Mouse (Mus musculus) liver, embryonic 14.5 days (tissue): ENCODE results near the gene Rab3il1. TPM values are rescaled to one million over a fixed set of nuclear protein-coding genes. Genes with fewer than 3 reads are reported as not detected.

ENCODE experiments used
- ATAC-seq: fragments of 200-750 bp; cut with Nextera tagmentation; 2 replicates; pipeline ENCODE4 v1.8.0; 2017; ENCODE audit warnings: moderate number of reproducible peaks, mild to moderate bottlenecking, moderate library complexity; ENCODE audit not compliant: insufficient read depth
- DNase-seq, 3 experiments: peaks; one replicate each; pipeline ENCODE4 v3.0.0-alpha.2; 2012 to 2013; ENCODE audit warnings: low read depth in 3 of 3, low spot score in 3 of 3
- H3K27ac ChIP-seq: fragments of 300-500 bp; sonication (generic); 2 replicates; pipeline ENCODE4 v1.5.1; 2014; ENCODE audit warnings: moderate library complexity, mild to moderate bottlenecking, control low read depth, inconsistent platforms
- H3K27me3 ChIP-seq: fragments of 300-500 bp; sonication (generic); 2 replicates; pipeline ENCODE4 v1.6.1; 2014; ENCODE audit warnings: mild to moderate bottlenecking, low read length, moderate library complexity; ENCODE audit not compliant: control insufficient read depth, insufficient read depth
- H3K36me3 ChIP-seq: fragments of 300-500 bp; sonication (generic); replicated peaks from 2 replicates; pipeline ENCODE4 v1.6.1; 2014; ENCODE audit warnings: low read depth; ENCODE audit not compliant: control insufficient read depth, insufficient read depth
- H3K4me1 ChIP-seq, 2 experiments: fragments of 200-500 bp in 1 of 2; fragments of 300-500 bp in 1 of 2; sonication (generic) in 1 of 2; replicated peaks; 2 replicates each; pipeline ENCODE4 v1.6.1; 2012 to 2014; ENCODE audit warnings: antibody characterized with exemption in 1 of 2, inconsistent platforms in 1 of 2, low read length in 1 of 2; ENCODE audit not compliant: control insufficient read depth in 2 of 2, insufficient read depth in 2 of 2
- H3K4me2 ChIP-seq: fragments of 300-500 bp; sonication (generic); 2 replicates; pipeline ENCODE4 v1.6.1; 2014; ENCODE audit warnings: low read depth, mild to moderate bottlenecking, control low read depth, moderate library complexity
- H3K4me3 ChIP-seq, 2 experiments: fragments of 200-500 bp in 1 of 2; fragments of 300-500 bp in 1 of 2; sonication (generic) in 1 of 2; 2 replicates each; pipeline ENCODE4 v1.5.1; 2012 to 2014; ENCODE audit warnings: low read depth in 2 of 2, low read length in 2 of 2, mild to moderate bottlenecking in 2 of 2, control low read depth in 1 of 2, inconsistent platforms in 1 of 2, moderate library complexity in 1 of 2; ENCODE audit not compliant: insufficient read depth in 1 of 2
- H3K9ac ChIP-seq: fragments of 300-500 bp; sonication (generic); replicated peaks from 2 replicates; pipeline ENCODE4 v1.6.1; 2014; ENCODE audit warnings: mild to moderate bottlenecking, control low read depth, moderate library complexity
- H3K9me3 ChIP-seq: fragments of 300-500 bp; sonication (generic); 2 replicates; pipeline ENCODE4 v1.6.1; 2016; ENCODE audit warnings: low read length, mixed read lengths; ENCODE audit not compliant: control insufficient read depth
- CTCF ChIP-seq: IDR thresholded peaks from 2 replicates; pipeline ENCODE4 v1.5.1; 2016; ENCODE audit warnings: antibody characterized with exemption, low read depth, control low read depth
- EP300 ChIP-seq: IDR thresholded peaks from 2 replicates; pipeline ENCODE4 v1.6.1; 2016; ENCODE audit warnings: antibody characterized with exemption, low read depth
- WGBS: fragments of 180-500 bp; shearing (Covaris S2); extraction: QIAGEN DNeasy Blood & Tissue Kit; methylation state at CpG from one replicate; pipeline ENCODE4 v1.1.7; 2014; ENCODE audit not compliant: insufficient replicate concordance; 5-methylcytosine and 5-hydroxymethylcytosine counted together
- polyA plus RNA-seq, 2 experiments: library from polyadenylated mRNA; depleted of rRNA in 1 of 2; stranded (reverse) in 1 of 2; unstranded in 1 of 2; fragments of >200 nt; fragmentation: Nextera tagmentation in 1 of 2; extraction: Ambion mirVana in 1 of 2; gene quantifications; 2 replicates each; pipeline versions ENCODE4 v1.2.1 to v1.2.3; 2012 to 2014

The Rab3il1 gene
- polyA plus RNA-seq, 2 experiments, result 122 to 240 TPM

DNA sequence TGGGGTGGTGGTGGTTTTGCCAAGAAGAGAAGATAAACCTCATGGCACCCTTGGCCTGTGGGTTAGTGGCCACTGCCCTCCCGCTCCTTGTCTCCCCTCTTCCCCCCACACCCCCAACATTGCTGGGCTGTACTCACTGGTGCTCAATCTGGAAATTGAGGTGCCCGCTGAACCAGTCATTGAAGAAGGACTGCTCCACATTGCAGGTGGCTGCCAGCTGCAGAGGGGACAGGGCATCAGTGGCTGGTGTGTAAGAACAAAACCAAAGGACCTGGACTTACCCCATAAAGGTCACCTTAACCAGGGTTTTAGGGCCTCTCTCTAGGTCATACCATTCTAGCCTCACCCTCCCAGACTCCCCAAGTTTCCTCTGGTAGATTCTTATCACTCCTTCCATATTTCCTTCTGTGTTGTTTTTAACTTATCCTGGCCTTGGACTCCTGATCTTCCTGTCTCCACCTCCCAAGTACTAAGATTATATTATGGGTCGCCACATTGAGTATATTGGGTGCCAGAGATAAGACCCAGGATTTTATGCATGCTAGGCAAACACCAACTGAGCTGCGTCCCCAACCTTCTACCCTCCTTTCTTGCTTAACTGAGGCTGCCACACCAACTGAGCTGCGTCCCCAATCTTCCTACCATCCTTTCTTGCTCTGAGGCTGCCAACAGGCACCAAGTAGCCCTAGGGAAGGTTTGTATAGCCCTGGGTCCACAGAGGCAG is 64.2 kb downstream of the Rab3il1 start:
- TF ChIP-seq EP300 (0 out of 2 replicates have a peak, but pooled peaks have one; percentile 33), CTCF (no peak)
- no peaks in the 10 kb centered on the region for H3K27me3 ChIP-seq
- no peaks in the 10 kb centered on the region for H3K9me3 ChIP-seq
- 29% methylated on average over 5 of the region's 5 CpGs for WGBS
- H3K9ac ChIP-seq, result no peak overlapping the region
- no peak overlapping the region for H3K4me2 ChIP-seq
- DNase-seq (no peak), ATAC-seq (peak; percentile 31; the same call in 1 of the 2 replicates)
- H3K4me3 ChIP-seq, result no peak overlapping the region
- peaks cover 5 to 21% of the 10 kb centered on the region in 2 experiments for H3K4me1 ChIP-seq
- peaks cover 8% of the 10 kb centered on the region for H3K36me3 ChIP-seq
- no peak overlapping the region for H3K27ac ChIP-seq

DNA sequence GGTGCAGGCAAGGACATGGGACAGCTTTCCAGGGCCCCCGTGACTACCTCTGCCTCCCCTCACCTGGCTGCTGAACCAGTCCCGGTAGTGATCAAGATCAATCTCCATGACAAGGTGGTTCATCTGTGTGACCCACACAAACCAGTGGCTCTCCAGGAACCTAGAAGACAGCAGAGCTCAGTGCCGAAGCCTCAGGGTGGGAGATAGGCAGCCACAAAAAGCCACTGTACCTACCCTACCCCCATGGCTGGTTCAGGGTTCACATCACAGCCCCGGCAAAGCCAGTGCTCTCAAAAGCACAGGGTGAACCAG is 64.7 kb downstream of the Rab3il1 start:
- H3K27ac ChIP-seq, result no peak overlapping the region
- peaks cover under 1 to 16% of the 10 kb centered on the region in 2 experiments; a peak in 3 of 4 replicates for H3K4me1 ChIP-seq
- DNase-seq (no peak), ATAC-seq (no peak)
- no peaks in the 10 kb centered on the region for H3K27me3 ChIP-seq
- H3K4me3 ChIP-seq, result no peak overlapping the region
- TF ChIP-seq EP300 (no peak), CTCF (no peak)
- H3K9ac ChIP-seq, result no peak overlapping the region
- H3K36me3 ChIP-seq, result peaks cover 8% of the 10 kb centered on the region
- WGBS, result 40% methylated on average over 4 of the region's 4 CpGs
- H3K9me3 ChIP-seq, result no peaks in the 10 kb centered on the region
- H3K4me2 ChIP-seq, result no peak overlapping the region

DNA sequence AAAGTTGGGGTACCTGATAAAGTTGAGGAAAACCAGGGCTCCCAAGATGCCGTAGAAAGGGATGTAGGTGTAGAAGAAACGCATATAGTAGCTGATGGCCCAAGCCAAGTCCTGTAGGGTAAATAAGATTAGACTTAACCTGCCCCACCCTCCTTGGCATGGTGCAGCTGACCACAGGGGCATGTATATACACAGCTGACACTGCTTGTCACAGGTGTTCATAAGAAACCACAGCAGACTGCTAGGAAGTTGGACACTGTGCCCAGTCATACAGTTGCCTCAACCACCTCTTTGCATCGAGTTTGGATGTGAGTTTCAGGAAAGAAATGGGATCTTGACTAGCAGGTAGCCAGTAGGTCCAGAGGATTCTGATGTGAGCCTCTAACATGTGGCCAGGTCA is 65.0 kb downstream of the Rab3il1 start:
- Histone ChIP-seq H3K4me1 (peaks cover 0 to 12% of the 10 kb centered on the region in 2 experiments; a peak in 3 of 4 replicates), H3K27ac (no peak overlapping the region), H3K9ac (no peak overlapping the region), H3K27me3 (no peaks in the 10 kb centered on the region), H3K36me3 (peaks cover 8% of the 10 kb centered on the region), H3K4me2 (no peak overlapping the region), H3K4me3 (no peak overlapping the region), H3K9me3 (no peaks in the 10 kb centered on the region)
- no peak for DNase-seq
- TF ChIP-seq EP300 (no peak), CTCF (no peak)
- WGBS, result 69% methylated on average over 3 of the region's 3 CpGs
- no peak for ATAC-seq

DNA sequence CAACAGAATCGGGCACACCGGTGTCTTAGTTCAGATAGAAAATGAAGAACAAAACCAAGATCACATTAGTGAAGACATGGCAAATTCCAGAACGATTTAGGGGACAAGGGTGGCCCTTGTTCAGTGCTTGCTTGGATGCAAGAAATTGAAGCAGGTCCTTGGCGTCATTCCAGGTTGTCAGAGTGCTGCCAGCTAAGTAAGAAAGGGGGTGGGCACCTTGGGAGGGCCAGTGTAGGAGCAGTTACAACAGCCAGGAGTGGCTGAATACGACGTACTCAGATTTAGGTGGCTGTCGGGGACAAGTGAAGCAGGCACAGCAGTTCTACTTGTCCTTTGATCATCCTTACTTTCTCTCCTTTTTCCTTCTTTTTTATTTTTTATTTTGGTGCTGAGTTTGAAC is 66.2 kb downstream of the Rab3il1 start:
- H3K4me3 ChIP-seq, result no peak overlapping the region
- DNase-seq (no peak), ATAC-seq (no peak)
- H3K36me3 ChIP-seq, result peaks cover 8% of the 10 kb centered on the region
- H3K9ac ChIP-seq, result no peak overlapping the region
- 69% methylated on average over 7 of the region's 7 CpGs for WGBS
- no peak overlapping the region for H3K4me2 ChIP-seq
- TF ChIP-seq CTCF (no peak), EP300 (no peak)
- peaks cover 0 to 11% of the 10 kb centered on the region in 2 experiments; a peak in 3 of 4 replicates for H3K4me1 ChIP-seq
- no peaks in the 10 kb centered on the region for H3K27me3 ChIP-seq
- H3K27ac ChIP-seq, result no peak overlapping the region
- H3K9me3 ChIP-seq, result no peaks in the 10 kb centered on the region

DNA sequence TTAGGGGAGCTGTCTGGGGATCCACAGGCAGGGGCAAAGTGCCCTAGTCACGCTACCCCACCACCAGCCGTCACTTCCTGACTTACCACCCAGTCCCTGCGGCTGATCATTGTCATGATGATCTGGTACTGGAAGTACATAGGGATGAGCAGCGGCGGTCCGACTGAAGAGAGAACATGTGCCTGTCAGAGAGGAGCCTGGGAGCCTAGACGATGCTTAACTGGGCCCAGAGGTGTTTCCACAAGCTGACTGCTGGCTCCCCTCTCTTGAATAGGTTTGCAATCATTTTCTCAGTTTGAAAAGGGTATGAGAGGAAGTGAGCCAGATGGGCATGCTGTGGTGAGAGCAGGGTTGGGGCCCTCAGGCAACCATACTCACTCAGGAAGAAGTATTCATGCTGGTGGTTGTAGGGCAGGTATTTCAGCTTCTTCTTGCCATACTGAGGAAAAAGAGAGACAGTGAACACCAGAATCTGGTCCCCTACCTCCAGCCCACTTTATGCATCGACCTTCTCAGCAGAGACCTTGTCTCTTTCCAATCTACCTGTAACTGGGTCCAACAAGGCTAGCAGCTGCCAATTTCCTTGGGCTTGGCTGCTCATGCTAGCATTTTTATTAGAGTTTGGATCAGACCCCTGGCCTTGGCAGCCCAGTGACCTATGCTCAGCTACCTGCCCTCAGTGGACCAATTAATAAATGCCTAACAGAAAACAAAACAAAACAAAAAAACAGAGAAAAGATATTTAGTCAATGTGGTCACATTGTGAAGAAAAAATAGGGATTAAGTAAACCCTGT is 68.9 kb downstream of the Rab3il1 start:
- H3K4me3 ChIP-seq, result no peak overlapping the region
- no peak for TF ChIP-seq CTCF
- 77% methylated on average over 8 of the region's 8 CpGs for WGBS
- H3K4me1 ChIP-seq, result peaks cover 0 to 9% of the 10 kb centered on the region in 2 experiments; a peak in 3 of 4 replicates
- no peak for DNase-seq
- no peak overlapping the region for H3K27ac ChIP-seq
- H3K27me3 ChIP-seq, result no peaks in the 10 kb centered on the region
- no peak for ATAC-seq
- no peaks in the 10 kb centered on the region for H3K9me3 ChIP-seq
- H3K9ac ChIP-seq, result no peak overlapping the region
- H3K4me2 ChIP-seq, result no peak overlapping the region
- H3K36me3 ChIP-seq, result peaks cover 22% of the 10 kb centered on the region
